Mouse (Mus musculus) midbrain, postnatal 0 days (tissue): ENCODE results near the gene Slit1. TPM values are rescaled to one million over a fixed set of nuclear protein-coding genes. Genes with fewer than 3 reads are reported as not detected.

Experiments
- ATAC-seq: fragments of 200-750 bp; cut with Nextera tagmentation; 2 replicates; pipeline ENCODE4 v1.8.0; 2017; ENCODE audit warnings: moderate number of reproducible peaks, mild to moderate bottlenecking, moderate TSS enrichment, moderate library complexity; ENCODE audit not compliant: low FRiP score
- DNase-seq: peaks from one replicate; pipeline ENCODE4 v3.0.0-alpha.2; 2015; ENCODE audit warnings: low spot score
- H3K27ac ChIP-seq: fragments of 300-500 bp; sonication (generic); 2 replicates; pipeline ENCODE4 v1.5.1; 2014; ENCODE audit warnings: low read depth, mild to moderate bottlenecking, low read length, mixed read lengths
- H3K27me3 ChIP-seq: fragments of 300-500 bp; sonication (generic); 2 replicates; pipeline ENCODE4 v1.6.1; 2014; ENCODE audit warnings: low read length, control low read depth, mixed read lengths; ENCODE audit not compliant: insufficient read depth
- H3K36me3 ChIP-seq: fragments of 300-500 bp; sonication (generic); 2 replicates; pipeline ENCODE4 v1.6.1; 2014; ENCODE audit warnings: low read length, control low read depth, mixed read lengths; ENCODE audit not compliant: insufficient read depth
- H3K4me1 ChIP-seq: fragments of 300-500 bp; sonication (generic); 2 replicates; pipeline ENCODE4 v1.6.1; 2014; ENCODE audit warnings: mild to moderate bottlenecking, control low read depth, antibody characterized with exemption, low read length, mixed read lengths; ENCODE audit not compliant: insufficient read depth
- H3K4me2 ChIP-seq: fragments of 300-500 bp; sonication (generic); 2 replicates; pipeline ENCODE4 v1.6.1; 2014; ENCODE audit warnings: low read depth, mild to moderate bottlenecking, low read length, mixed read lengths; ENCODE audit not compliant: poor library complexity, severe bottlenecking
- H3K4me3 ChIP-seq: fragments of 300-500 bp; sonication (generic); 2 replicates; pipeline ENCODE4 v1.5.1; 2014; ENCODE audit warnings: low read depth, mild to moderate bottlenecking, low read length, moderate library complexity
- H3K9ac ChIP-seq: fragments of 300-500 bp; sonication (generic); replicated peaks from 2 replicates; pipeline ENCODE4 v1.6.1; 2014; ENCODE audit warnings: mild to moderate bottlenecking, low read length, moderate library complexity, mixed read lengths; ENCODE audit not compliant: poor library complexity, severe bottlenecking
- H3K9me3 ChIP-seq: fragments of 300-500 bp; sonication (generic); 2 replicates; pipeline ENCODE4 v1.6.1; 2016; ENCODE audit warnings: low read length, control low read depth
- CTCF ChIP-seq: IDR thresholded peaks from 2 replicates; pipeline ENCODE4 v1.5.1; 2016; ENCODE audit warnings: antibody characterized with exemption, mild to moderate bottlenecking
- WGBS: fragments of 180-500 bp; shearing (Covaris S2); extraction: QIAGEN DNeasy Blood & Tissue Kit; methylation state at CpG from one replicate; pipeline ENCODE4 v1.1.7; 2014; 5-methylcytosine and 5-hydroxymethylcytosine counted together
- polyA plus RNA-seq: library from polyadenylated mRNA; unstranded; fragments of >200 nt; fragmentation: Nextera tagmentation; extraction: Ambion mirVana; gene quantifications from 2 replicates; pipeline ENCODE4 v1.2.1, GENCODE M21; 2015
- total RNA-seq: library from RNA; depleted of rRNA; stranded (reverse); fragments of >200 nt; gene quantifications from 2 replicates; pipeline ENCODE4 v1.2.3, GENCODE M21; 2014

Slit1 gene
- total and polyA plus RNA-seq, 2 experiments from 2014 or later = 17.0 to 74.2 TPM

- no peaks in the 10 kb centered on the region for H3K9me3 ChIP-seq
Measured at GRCm38 (mm10) chr19:41680267-41680666, 63.2 kb downstream of the Slit1 start.

GRCm38 (mm10) chr19:41679028-41679427 lies 64.4 kb downstream of the Slit1 start:
- H3K4me3 ChIP-seq = no peak overlapping the region
- no peaks in the 10 kb centered on the region for H3K9me3 ChIP-seq
- no peaks in the 10 kb centered on the region for H3K36me3 ChIP-seq
- DNase-seq (no peak), ATAC-seq (no peak)
- H3K9ac ChIP-seq = peak overlapping the region; percentile 14; the same call in 1 of the 2 replicates
- H3K4me2 ChIP-seq = peak overlapping the region; percentile 30
- peaks cover 19% of the 10 kb centered on the region for H3K4me1 ChIP-seq
- TF ChIP-seq CTCF = no peak
- H3K27me3 ChIP-seq = no peaks in the 10 kb centered on the region
- peak overlapping the region; percentile 4 for H3K27ac ChIP-seq
- WGBS = 7% methylated on average over 15 of the region's 15 CpGs

More at GRCm38 (mm10) chr19:41680267-41680666, 63.2 kb downstream of the Slit1 start:
- Histone ChIP-seq H3K27ac (no peak overlapping the region), H3K4me2 (no peak overlapping the region), H3K27me3 (no peaks in the 10 kb centered on the region), H3K4me1 (peaks cover 24% of the 10 kb centered on the region), H3K4me3 (no peak overlapping the region), H3K9ac (no peak overlapping the region), H3K36me3 (no peaks in the 10 kb centered on the region)
- DNase-seq = no peak
- no peak for TF ChIP-seq CTCF
- ATAC-seq = no peak
- WGBS = 88% methylated on average over 1 of the region's 1 CpGs

GRCm38 (mm10) chr19:41677575-41677974 lies 65.9 kb downstream of the Slit1 start:
- H3K9ac ChIP-seq = no peak overlapping the region
- H3K27ac ChIP-seq = no peak overlapping the region
- peaks cover 19% of the 10 kb centered on the region for H3K4me1 ChIP-seq
- no peak for ATAC-seq
- no peak overlapping the region for H3K4me2 ChIP-seq
- no peaks in the 10 kb centered on the region for H3K27me3 ChIP-seq
- no peak overlapping the region for H3K4me3 ChIP-seq
- H3K9me3 ChIP-seq = no peaks in the 10 kb centered on the region
- DNase-seq = no peak
- no peaks in the 10 kb centered on the region for H3K36me3 ChIP-seq
- TF ChIP-seq CTCF = no peak
- WGBS = 61% methylated on average over 4 of the region's 4 CpGs

DNA sequence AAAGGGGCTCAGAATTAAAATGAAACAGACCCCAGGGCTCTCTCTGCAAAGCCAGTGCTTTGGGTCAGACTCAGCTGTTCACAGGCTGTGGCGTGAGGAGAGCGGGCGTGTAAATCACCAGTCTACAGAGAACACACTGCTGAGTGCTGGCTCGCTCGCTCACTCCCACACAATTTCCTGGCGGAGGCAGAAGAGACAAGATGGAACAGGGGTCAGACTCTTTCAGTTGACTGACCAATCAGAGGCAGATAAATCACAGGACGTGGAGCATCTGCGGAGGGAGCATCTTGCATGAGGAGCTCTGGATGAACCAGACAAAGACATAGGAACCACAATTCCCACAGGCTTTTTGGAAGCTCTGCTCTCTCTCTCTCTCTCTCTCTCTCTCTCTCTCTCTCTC lies 67.9 kb downstream of the Slit1 start:
- Histone ChIP-seq H3K27me3 (no peaks in the 10 kb centered on the region), H3K9ac (no peak overlapping the region), H3K4me2 (no peak overlapping the region), H3K36me3 (no peaks in the 10 kb centered on the region), H3K9me3 (no peaks in the 10 kb centered on the region), H3K4me1 (peaks cover 24% of the 10 kb centered on the region), H3K27ac (no peak overlapping the region; the same call in 1 of the 2 replicates), H3K4me3 (no peak overlapping the region)
- TF ChIP-seq CTCF = no peak
- WGBS = 58% methylated on average over 8 of the region's 8 CpGs
- ATAC-seq = no peak
- peak; percentile 67 for DNase-seq

DNA sequence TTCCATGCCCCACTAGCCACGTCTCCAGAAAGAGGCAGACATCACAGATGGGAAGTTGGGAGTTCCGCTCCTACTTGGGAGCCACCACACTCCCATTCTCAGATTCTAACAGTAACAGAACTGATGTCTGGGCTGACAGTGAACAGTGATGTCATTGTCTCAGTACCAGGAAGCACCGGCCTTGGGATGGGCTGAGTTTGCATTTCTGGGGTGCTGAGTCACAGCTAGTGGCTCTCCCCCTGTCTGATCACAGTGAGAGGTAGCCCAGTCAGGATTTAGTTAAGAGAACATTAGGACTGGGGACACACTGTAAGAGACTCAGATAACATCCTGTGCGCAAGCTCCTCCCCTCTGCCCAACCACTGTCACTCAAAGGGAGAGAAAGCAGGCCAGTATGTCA lies 69.1 kb downstream of the Slit1 start:
- Histone ChIP-seq H3K9me3 (no peaks in the 10 kb centered on the region), H3K36me3 (no peaks in the 10 kb centered on the region), H3K4me2 (no peak overlapping the region), H3K4me3 (no peak overlapping the region), H3K4me1 (peaks cover 29% of the 10 kb centered on the region), H3K27ac (no peak overlapping the region), H3K27me3 (no peaks in the 10 kb centered on the region), H3K9ac (no peak overlapping the region)
- 80% methylated on average over 4 of the region's 4 CpGs for WGBS
- DNase-seq (no peak), ATAC-seq (no peak)
- no peak for TF ChIP-seq CTCF

DNA sequence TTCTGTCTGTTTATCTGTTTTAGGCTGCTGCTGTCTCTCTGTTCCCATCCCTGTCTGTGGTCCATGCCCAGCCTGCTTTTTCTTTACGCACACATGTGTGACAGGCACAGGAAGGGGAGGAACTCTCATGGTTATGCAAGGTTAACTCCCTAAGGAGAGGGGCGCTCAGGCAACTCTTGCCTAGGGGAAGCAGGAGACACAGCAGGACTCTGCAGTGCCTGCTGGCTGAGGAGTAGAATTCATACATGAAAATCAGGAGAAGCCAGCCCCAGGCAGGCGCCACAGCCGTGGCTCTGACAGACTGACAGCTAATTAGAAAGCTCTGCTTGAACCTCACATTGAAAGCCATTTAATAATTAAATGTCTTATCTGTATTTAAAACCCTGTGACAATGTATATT lies 70.6 kb downstream of the Slit1 start:
- no peaks in the 10 kb centered on the region for H3K9me3 ChIP-seq
- peaks cover 22% of the 10 kb centered on the region; the same call in 1 of the 2 replicates for H3K4me1 ChIP-seq
- no peak; the same call in 1 of the 2 replicates for TF ChIP-seq CTCF
- no peak overlapping the region for H3K9ac ChIP-seq
- ATAC-seq (no peak), DNase-seq (no peak)
- H3K36me3 ChIP-seq = no peaks in the 10 kb centered on the region
- H3K27me3 ChIP-seq = no peaks in the 10 kb centered on the region
- H3K4me3 ChIP-seq = no peak overlapping the region
- H3K27ac ChIP-seq = no peak overlapping the region
- no peak overlapping the region for H3K4me2 ChIP-seq
- 21% methylated on average over 4 of the region's 4 CpGs for WGBS
